Mouse (Mus musculus) spleen, adult 2 months (tissue): ENCODE data around the gene Cnga4.

Experiments
- CTCF ChIP-seq: fragments of 200-500 bp; IDR thresholded peaks from 2 replicates; pipeline ENCODE4 v1.5.1; 2011; ENCODE audit warnings: mild to moderate bottlenecking, inconsistent platforms; ENCODE audit not compliant: insufficient read depth, insufficient read length, insufficient replicate concordance; ENCODE audit errors: extremely low read depth
- POLR2A ChIP-seq: fragments of 200-500 bp; IDR thresholded peaks from 2 replicates; pipeline ENCODE4 v1.6.1; 2011; ENCODE audit warnings: low read depth, low read length, inconsistent platforms

DNA sequence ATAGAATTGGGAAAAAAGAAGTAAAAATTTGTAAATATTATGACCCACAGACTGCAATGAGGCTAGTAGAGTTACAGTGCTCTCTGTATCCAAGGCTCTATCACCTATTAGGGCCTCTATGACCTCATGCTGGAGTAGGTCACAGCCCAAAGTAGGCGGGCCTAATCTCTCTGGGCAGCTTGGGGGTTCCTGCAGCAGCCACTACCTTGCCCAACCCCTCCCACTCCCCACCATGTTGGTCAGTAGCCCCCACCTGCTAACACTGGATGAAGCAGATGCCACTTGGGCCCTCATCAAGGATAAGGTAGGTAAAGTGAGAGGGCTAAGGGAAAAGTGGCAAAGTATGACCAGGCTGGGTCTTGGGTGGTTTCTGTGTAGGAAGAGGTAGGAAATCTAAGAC, 29.5 kb upstream of the Cnga4 start, which contains the start of gene Gm5901:
- TF ChIP-seq CTCF (no peak), POLR2A (no peak)
